13 mouse cellular contexts compared by ENCODE assay signal in the genomic region with DNA sequence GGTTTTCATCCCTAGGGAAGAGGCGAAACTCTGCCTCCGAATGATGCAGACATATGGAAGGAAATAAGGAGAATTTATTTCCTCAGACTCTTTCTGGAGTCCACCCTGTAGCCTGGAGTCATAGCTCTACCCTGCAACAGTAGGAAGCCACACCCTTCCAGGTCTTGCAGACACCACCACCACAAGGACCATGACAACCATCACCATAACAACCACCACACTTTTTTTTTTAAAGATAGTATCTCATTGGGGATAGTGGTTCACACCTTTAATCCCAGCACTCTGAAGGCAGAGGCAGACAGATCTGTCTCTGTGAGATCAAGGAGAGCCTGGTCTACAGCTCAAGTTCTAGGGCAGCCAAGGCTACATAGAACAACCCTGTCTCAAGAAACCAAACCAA.
"Had no signal": no experiment of that assay in that cellular context is flagged by ENCODE, and none has a peak within 500 bp of the region (broad histone marks: within the 10 kb centered on the region; RNA-seq: fewer than 3 reads in every experiment).

No protein-coding gene starts in this region.

- H3K4me3 ChIP-seq: kidney, embryonic 15.5 days; limb, embryonic 13.5 days; lung, embryonic 15.5 days; midbrain, embryonic 10.5 days; myocyte; neural tube, embryonic 12.5 days had no signal

- H3K4me2 ChIP-seq: kidney, embryonic 15.5 days; limb, embryonic 13.5 days; lung, embryonic 15.5 days; neural tube, embryonic 12.5 days had no signal

- H3K27me3 ChIP-seq: kidney, embryonic 15.5 days; limb, embryonic 13.5 days; lung, embryonic 15.5 days; neural tube, embryonic 12.5 days had no signal

- H3K4me1 ChIP-seq: kidney, embryonic 15.5 days; limb, embryonic 13.5 days; lung, embryonic 15.5 days; midbrain, embryonic 10.5 days; neural tube, embryonic 12.5 days had no signal

- H3K36me3 ChIP-seq: kidney, embryonic 15.5 days; limb, embryonic 13.5 days; lung, embryonic 15.5 days; midbrain, embryonic 10.5 days; neural tube, embryonic 12.5 days had no signal

- H3K9me3 ChIP-seq: kidney, embryonic 15.5 days; lung, embryonic 15.5 days; midbrain, embryonic 10.5 days; neural tube, embryonic 12.5 days had no signal

- DNase-seq: kidney, postnatal 14 days; left cerebral cortex, postnatal 4 days; lung, postnatal 14 days; midbrain, embryonic 14.5 days; right cerebral cortex, adult 18-20 months; thymus, postnatal 4 days had no signal

- H3K27ac ChIP-seq: kidney, embryonic 15.5 days; limb, embryonic 13.5 days; lung, embryonic 15.5 days; midbrain, embryonic 10.5 days; neural tube, embryonic 12.5 days; stomach, postnatal 0 days had no signal

- H3K9ac ChIP-seq: kidney, embryonic 15.5 days; limb, embryonic 13.5 days; lung, embryonic 15.5 days; neural tube, embryonic 12.5 days had no signal
